Mouse (Mus musculus): ENCODE measurements at regions not wholly inside any gene's neighbourhood (a gene's known extent, or its start where the extent isn't known, plus 50 kb on each side); places are given as distances from the start of the nearest gene placed in this dataset.

- Histone ChIP-seq H3K79me2 (ENCODE audit: control insufficient read depth, insufficient read depth, low read length, poor library complexity) (no peaks in the 10 kb centered on the region), H3K9me3 (replicated peaks; ENCODE audit: insufficient read depth, low read length) (no peaks in the 10 kb centered on the region), H3K36me3 (ENCODE audit: control insufficient read depth in 1 of 2, insufficient read depth in 2 of 2, low read length in 2 of 2) (no peaks in the 10 kb centered on the region), H3K27ac (ENCODE audit: control insufficient read depth, low read depth, low read length) (no peak overlapping the region), H3K4me1 (ENCODE audit: control insufficient read depth in 1 of 2, insufficient read depth in 2 of 2, low read length in 2 of 2) (no peaks in the 10 kb centered on the region), H3K27me3 (ENCODE audit: control insufficient read depth in 1 of 2, insufficient read depth in 2 of 2, low read length in 2 of 2) (no peaks in the 10 kb centered on the region), H3K4me3 (ENCODE audit: control insufficient read depth in 1 of 2, insufficient read depth in 1 of 2, low read depth in 2 of 2, low read length in 2 of 2) (no peak overlapping the region), H3K9ac (ENCODE audit: control insufficient read depth, low read depth, low read length, poor library complexity, severe bottlenecking) (no peak overlapping the region)
- DNase-seq (ENCODE audit: low read depth, low spot score) = no peak
- TF ChIP-seq NELFE (IDR thresholded peaks at IDR 0.05; ENCODE audit: low read depth, low read length) (no peak), MAFK (IDR thresholded peaks at IDR 0.05; ENCODE audit: borderline replicate concordance, low read depth, low read length) (no peak), ZNF384 (IDR thresholded peaks at IDR 0.05; ENCODE audit: low read depth, low read length) (no peak), MXI1 (IDR thresholded peaks at IDR 0.05; ENCODE audit: low read depth, low read length) (no peak), RCOR1 (IDR thresholded peaks at IDR 0.05; ENCODE audit: low read depth, low read length) (no peak), USF1 (IDR thresholded peaks at IDR 0.05; ENCODE audit: low read depth, low read length) (no peak), UBTF (IDR thresholded peaks at IDR 0.05; ENCODE audit: borderline replicate concordance, insufficient read depth, low read depth, low read length) (no peak), SMC3 (IDR thresholded peaks at IDR 0.05; ENCODE audit: low read depth, low read length) (no peak), POLR2A (IDR thresholded peaks at IDR 0.05; ENCODE audit: control insufficient read depth in 1 of 2, insufficient read depth in 1 of 2, low read depth in 1 of 2, low read length in 2 of 2, poor library complexity in 1 of 2) (no peak), NRF1 (IDR thresholded peaks at IDR 0.05; ENCODE audit: insufficient read depth, low read depth, low read length, poor library complexity, severe bottlenecking) (no peak), ZKSCAN1 (IDR thresholded peaks at IDR 0.05; ENCODE audit: low read depth, low read length) (no peak), TAL1 (IDR thresholded peaks at IDR 0.05; ENCODE audit: low read length) (no peak), JUND (IDR thresholded peaks at IDR 0.05; ENCODE audit: low read depth, low read length) (no peak), ZMIZ1 (IDR thresholded peaks at IDR 0.05; ENCODE audit: low read depth, low read length) (no peak), CTCF (IDR thresholded peaks at IDR 0.05 in 2 of 3, conservative IDR thresholded peaks at IDR 0.05 in 1 of 3; ENCODE audit: control insufficient read depth in 1 of 3, insufficient read depth in 1 of 3, low read depth in 2 of 3, low read length in 3 of 3, poor library complexity in 1 of 3, severe bottlenecking in 1 of 3) (no peak), TBP (IDR thresholded peaks at IDR 0.05; ENCODE audit: low read depth, low read length) (no peak)
Observed at GRCm38 (mm10) chr15:56837292-56837691, 640.1 kb downstream of the Slc22a22 start.

GRCm38 (mm10) chr15:56834621-56835020 is 642.8 kb downstream of the Slc22a22 start:
- Histone ChIP-seq H3K4me1 (ENCODE audit: control insufficient read depth in 1 of 2, insufficient read depth in 2 of 2, low read length in 2 of 2) (no peaks in the 10 kb centered on the region), H3K9me3 (replicated peaks; ENCODE audit: insufficient read depth, low read length) (no peaks in the 10 kb centered on the region), H3K9ac (ENCODE audit: control insufficient read depth, low read depth, low read length, poor library complexity, severe bottlenecking) (no peak overlapping the region), H3K36me3 (ENCODE audit: control insufficient read depth in 1 of 2, insufficient read depth in 2 of 2, low read length in 2 of 2) (no peaks in the 10 kb centered on the region), H3K27ac (ENCODE audit: control insufficient read depth, low read depth, low read length) (no peak overlapping the region), H3K79me2 (ENCODE audit: control insufficient read depth, insufficient read depth, low read length, poor library complexity) (no peaks in the 10 kb centered on the region), H3K4me3 (ENCODE audit: control insufficient read depth in 1 of 2, insufficient read depth in 1 of 2, low read depth in 2 of 2, low read length in 2 of 2) (no peak overlapping the region), H3K27me3 (ENCODE audit: control insufficient read depth in 1 of 2, insufficient read depth in 2 of 2, low read length in 2 of 2) (no peaks in the 10 kb centered on the region)
- no peak for DNase-seq (ENCODE audit: low read depth, low spot score)
- TF ChIP-seq USF2 (IDR thresholded peaks at IDR 0.05; ENCODE audit: borderline replicate concordance in 1 of 2, insufficient read depth in 1 of 2, low read depth in 1 of 2, low read length in 2 of 2) = no peak
- no peak for TF ChIP-seq POLR2AphosphoS2 (IDR thresholded peaks at IDR 0.05; ENCODE audit: low read length)
- TF ChIP-seq MXI1 (IDR thresholded peaks at IDR 0.05; ENCODE audit: low read depth, low read length) = no peak
- no peak for TF ChIP-seq MEF2A (IDR thresholded peaks at IDR 0.05; ENCODE audit: extremely low read depth, insufficient replicate concordance, low read depth, low read length, poor library complexity, severe bottlenecking)
- TF ChIP-seq TCF12 (IDR thresholded peaks at IDR 0.05; ENCODE audit: low read depth, low read length) = no peak
- TF ChIP-seq MYB (IDR thresholded peaks at IDR 0.05; ENCODE audit: low read depth, low read length) = no peak
- TF ChIP-seq MAX (IDR thresholded peaks at IDR 0.05; ENCODE audit: low read length) = no peak
- no peak for TF ChIP-seq CHD1 (IDR thresholded peaks at IDR 0.05; ENCODE audit: low read depth, low read length)
- no peak for TF ChIP-seq NELFE (IDR thresholded peaks at IDR 0.05; ENCODE audit: low read depth, low read length)
- no peak for TF ChIP-seq ZKSCAN1 (IDR thresholded peaks at IDR 0.05; ENCODE audit: low read depth, low read length)
- TF ChIP-seq USF1 (IDR thresholded peaks at IDR 0.05; ENCODE audit: low read depth, low read length) = no peak
- no peak for TF ChIP-seq SMC3 (IDR thresholded peaks at IDR 0.05; ENCODE audit: low read depth, low read length)
- TF ChIP-seq JUND (IDR thresholded peaks at IDR 0.05; ENCODE audit: low read depth, low read length) = no peak
- no peak for TF ChIP-seq EP300 (IDR thresholded peaks at IDR 0.05; ENCODE audit: low read depth in 1 of 2, low read length in 2 of 2)
- no peak for TF ChIP-seq ELF1 (IDR thresholded peaks at IDR 0.05; ENCODE audit: low read depth, low read length)
